Mouse (Mus musculus) spleen, adult 2 months (tissue): ENCODE data around the gene Gpr141.

Source experiments
- CTCF ChIP-seq: fragments of 200-500 bp; IDR thresholded peaks from 2 replicates; pipeline ENCODE4 v1.5.1; 2011; ENCODE audit warnings: mild to moderate bottlenecking, inconsistent platforms; ENCODE audit not compliant: insufficient read depth, insufficient read length, insufficient replicate concordance; ENCODE audit errors: extremely low read depth
- POLR2A ChIP-seq: fragments of 200-500 bp; IDR thresholded peaks from 2 replicates; pipeline ENCODE4 v1.6.1; 2011; ENCODE audit warnings: low read depth, low read length, inconsistent platforms

- TF ChIP-seq CTCF (no peak), POLR2A (no peak)
Measured at GRCm38 (mm10) chr13:19824071-19824470, at the start of gene Gpr141.
